Mouse (Mus musculus) adrenal gland, postnatal 14 days (tissue): ENCODE results near the gene Cobl. TPM values are rescaled to one million over a fixed set of nuclear protein-coding genes. Genes with fewer than 3 reads are reported as not detected.

Source experiments
- DNase-seq: peaks from one replicate; pipeline ENCODE4 v3.0.0; 2021; ENCODE audit warnings: mixed read lengths
- total RNA-seq: library from RNA; stranded (reverse); gene quantifications from 2 replicates; pipeline ENCODE4 v1.2.3, GENCODE M21; 2021

Gene Cobl
- total RNA-seq, 1 experiment from 2014 or later, result 4.1 TPM

- no peak for DNase-seq
Observed at GRCm38 (mm10) chr11:12219594-12220530, 244.9 kb downstream of the Cobl start.

- no peak for DNase-seq
Observed at GRCm38 (mm10) chr11:12216897-12217296, 247.9 kb downstream of the Cobl start.

GRCm38 (mm10) chr11:12215582-12215981 lies 249.2 kb downstream of the Cobl start:
- no peak for DNase-seq

DNA sequence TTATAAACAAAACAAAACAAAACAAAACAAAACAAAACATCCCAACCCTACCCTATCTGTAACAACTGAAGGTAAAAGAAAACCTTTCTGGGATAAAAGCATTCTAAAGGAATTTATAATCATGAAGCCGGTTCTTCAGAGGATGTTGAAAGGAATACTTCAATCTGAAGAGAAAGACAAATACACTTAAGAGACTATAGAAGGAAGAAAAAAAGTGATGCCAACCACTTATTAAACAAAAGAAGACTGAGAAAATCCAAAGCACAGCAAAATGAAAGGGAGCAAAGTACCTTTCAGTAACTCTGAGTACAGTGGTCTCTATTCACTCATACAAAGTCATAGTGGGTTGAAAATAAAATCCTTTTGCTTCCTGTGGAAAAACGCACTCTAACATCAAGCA lies 256.2 kb downstream of the Cobl start:
- DNase-seq, result no peak

GRCm38 (mm10) chr11:12205201-12206161 lies 259.3 kb downstream of the Cobl start:
- no peak for DNase-seq

GRCm38 (mm10) chr11:12199441-12199840 lies 265.3 kb downstream of the Cobl start:
- DNase-seq, result no peak

GRCm38 (mm10) chr11:12198700-12199349 lies 265.9 kb downstream of the Cobl start:
- peak; percentile 59 for DNase-seq

GRCm38 (mm10) chr11:12198017-12198416 lies 266.7 kb downstream of the Cobl start:
- no peak for DNase-seq

- no peak for DNase-seq
Observed at GRCm38 (mm10) chr11:12197542-12197941, 267.2 kb downstream of the Cobl start.

- DNase-seq, result no peak
Observed at GRCm38 (mm10) chr11:12195390-12195789, 269.4 kb downstream of the Cobl start.

GRCm38 (mm10) chr11:12193369-12193768 lies 271.4 kb downstream of the Cobl start:
- no peak for DNase-seq

DNA sequence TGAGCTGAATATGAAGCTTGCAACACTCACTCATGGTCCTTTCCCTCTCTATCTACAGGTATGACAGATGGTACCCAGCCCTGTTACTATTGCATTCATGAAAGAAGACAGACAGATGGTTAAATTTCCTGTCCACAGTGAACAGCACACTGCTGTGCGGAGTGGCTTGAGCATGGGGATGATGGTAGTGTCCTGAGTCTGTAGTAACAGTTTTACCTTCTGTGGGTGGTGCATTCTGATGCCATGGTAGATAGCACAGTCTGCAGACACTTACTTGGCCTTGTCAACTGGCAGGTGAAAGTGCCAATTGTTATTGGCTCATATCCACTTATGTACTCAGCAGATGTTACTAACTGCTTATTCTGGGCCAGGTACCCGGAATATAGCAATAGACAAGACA lies 273.4 kb downstream of the Cobl start:
- DNase-seq, result no peak

GRCm38 (mm10) chr11:12190417-12190816 lies 274.3 kb downstream of the Cobl start:
- no peak for DNase-seq
